Mouse (Mus musculus) CH12.LX (cell line): ENCODE measurements at regions not wholly inside any gene's neighbourhood (a gene's known extent, or its start where the extent isn't known, plus 50 kb on each side); places are given as distances from the start of the nearest gene placed in this dataset.

ENCODE experiments used
- CHD2 ChIP-seq: IDR thresholded peaks from 2 replicates; pipeline ENCODE4 v1.6.1; 2011; ENCODE audit warnings: low read length, improper control_type of control experiment
- MAZ ChIP-seq: IDR thresholded peaks from 2 replicates; pipeline ENCODE4 v1.6.1; 2012; ENCODE audit warnings: low read depth, mild to moderate bottlenecking, inconsistent platforms, low read length, improper control_type of control experiment, moderate library complexity
- RAD21 ChIP-seq: IDR thresholded peaks from 2 replicates; pipeline ENCODE4 v1.6.1; 2011; ENCODE audit warnings: low read depth, mild to moderate bottlenecking, low read length, improper control_type of control experiment, moderate library complexity

DNA sequence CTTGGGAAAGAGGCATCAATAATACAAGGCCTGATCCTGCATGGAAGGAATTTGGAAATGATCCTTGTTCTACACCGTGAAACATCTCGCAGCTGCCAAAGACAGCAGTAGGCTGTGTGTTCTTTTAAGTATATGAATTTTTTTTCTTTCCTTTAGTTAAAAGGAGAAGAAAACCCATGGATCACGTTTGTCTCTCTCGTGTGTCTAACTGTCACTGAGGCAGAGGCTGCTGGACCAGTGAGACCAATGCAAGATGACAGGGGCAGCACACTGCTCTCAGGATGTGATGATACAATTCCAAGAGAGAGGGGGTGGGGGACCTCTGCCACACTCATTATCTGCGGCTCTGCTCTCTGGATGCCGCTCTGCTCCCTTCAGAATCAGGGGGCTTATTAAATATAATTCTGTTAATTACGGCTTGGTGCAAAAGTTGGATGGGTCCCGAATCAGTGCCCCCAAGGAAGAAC is 379.4 kb upstream of the Noct start:
- no peak for TF ChIP-seq CHD2
- TF ChIP-seq MAZ: no peak
- no peak for TF ChIP-seq RAD21
